Mouse (Mus musculus): ENCODE data around the gene Mfsd13b.

The Mfsd13b gene

GRCm38 (mm10) chr7:121043510-121043909, 61.2 kb downstream of the Mfsd13b start:
- no peak for DNase-seq (ENCODE audit: low read depth, low spot score)

- DNase-seq (ENCODE audit: low read depth, low spot score): no peak
Observed at GRCm38 (mm10) chr7:121044251-121044650, 61.9 kb downstream of the Mfsd13b start.

GRCm38 (mm10) chr7:121045671-121046453, 63.6 kb downstream of the Mfsd13b start:
- DNase-seq (ENCODE audit: low read depth, low spot score): no peak

- DNase-seq (ENCODE audit: low read depth, low spot score): no peak
Observed at GRCm38 (mm10) chr7:121047624-121048023, 65.3 kb downstream of the Mfsd13b start.

GRCm38 (mm10) chr7:121053071-121053470, 70.8 kb downstream of the Mfsd13b start:
- DNase-seq (ENCODE audit: low read depth, low spot score): no peak

GRCm38 (mm10) chr7:121059477-121060218, 77.3 kb downstream of the Mfsd13b start:
- DNase-seq (ENCODE audit: low read depth, low spot score): no peak

GRCm38 (mm10) chr7:121064309-121064708, 82.0 kb downstream of the Mfsd13b start:
- DNase-seq (ENCODE audit: low read depth, low spot score): no peak
